Mouse (Mus musculus): Measurements from ENCODE around the gene Gm26661. TPM values are rescaled to one million over a fixed set of nuclear protein-coding genes. Genes with fewer than 3 reads are reported as not detected.

Gene Gm26661
- total RNA-seq (2023), result not detected

GRCm38 (mm10) chr14:7791532-7792159 is at the start of gene Gm26661:
Gm26661 (plus strand) TSS chr14:7791587.

GRCm38 (mm10) chr14:7817770-7818462 is 26.5 kb downstream of the Gm26661 start, which contains the start of gene Flnb:
Flnb (plus strand) TSS chr14:7817957.

Other genes starting within 250 kb of the Gm26661 start
- 0.35 TPM for gene Gm3558, start 223.0 kb upstream of the Gm26661 start, total RNA-seq (2023)
- gene Gm10338, start 196.0 kb upstream of the Gm26661 start, total RNA-seq (2023), result not detected
- gene Gm10128, start 147.6 kb upstream of the Gm26661 start, total RNA-seq (2023), result not detected
- gene Flnb, start 26.4 kb downstream of the Gm26661 start, total RNA-seq (2023), result 32.1 TPM
- gene Gm45521, start 165.7 kb downstream of the Gm26661 start, total RNA-seq (2023), result not detected
- gene Dnase1l3, start 203.0 kb downstream of the Gm26661 start, total RNA-seq (2023), result 2.3 TPM
- gene Abhd6, start 211.3 kb downstream of the Gm26661 start, total RNA-seq (2023), result 13.6 TPM